Mouse (Mus musculus): ENCODE results near the gene Atf6. TPM values are rescaled to one million over a fixed set of nuclear protein-coding genes. Genes with fewer than 3 reads are reported as not detected.

Gene Atf6
- total RNA-seq, 1 experiment, result 33.2 TPM

DNA sequence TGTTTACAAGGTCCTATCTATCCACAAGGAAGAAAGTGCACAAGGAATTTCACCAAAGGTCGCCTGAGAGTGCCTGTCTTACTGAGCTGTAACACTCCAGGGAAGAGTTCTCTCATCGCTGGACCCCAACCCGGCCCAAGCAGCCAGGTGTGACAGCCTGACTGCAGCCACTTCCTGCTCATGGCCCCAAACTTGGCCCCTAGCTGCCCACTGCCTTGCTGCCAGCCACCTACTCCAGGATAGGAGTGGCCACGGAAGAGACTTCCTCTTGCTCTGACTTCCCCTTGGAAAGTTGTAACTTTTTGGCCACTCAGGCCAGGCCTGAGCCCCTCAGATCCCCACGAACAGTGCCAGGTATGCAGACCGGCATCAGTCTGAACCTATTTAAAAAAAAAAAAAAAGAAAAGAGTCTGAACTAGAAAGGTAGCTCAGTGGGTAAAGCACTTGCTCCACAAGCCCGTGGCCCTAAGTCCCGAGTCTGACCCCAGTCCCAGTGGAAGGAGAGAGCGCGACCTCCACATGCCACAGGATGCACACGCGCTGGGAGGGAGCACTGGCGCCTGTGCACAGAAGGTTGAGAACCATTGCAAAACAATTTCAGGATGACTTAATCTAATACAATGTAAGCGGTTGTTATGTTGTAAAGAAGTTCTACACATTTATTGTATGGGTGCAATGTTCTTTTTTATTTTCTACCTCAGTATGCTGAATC, 47.3 kb downstream of the Atf6 start:
- H3K9me3 ChIP-seq (ENCODE audit: control insufficient read depth, insufficient read depth, low read depth, low read length), result no peaks in the 10 kb centered on the region
- H3K9ac ChIP-seq (ENCODE audit: insufficient read depth, low read depth, low read length, poor library complexity, severe bottlenecking), result no peak overlapping the region
- H3K4me3 ChIP-seq (ENCODE audit: insufficient read depth in 1 of 2, low read depth in 1 of 2, low read length in 2 of 2, poor library complexity in 1 of 2, severe bottlenecking in 1 of 2), result no peak overlapping the region
- no peaks in the 10 kb centered on the region for H3K4me1 ChIP-seq (ENCODE audit: control insufficient read depth in 2 of 2, insufficient read depth in 2 of 2, low read length in 2 of 2, poor library complexity in 1 of 2)
- H3K36me3 ChIP-seq (ENCODE audit: control insufficient read depth, insufficient read depth, low read length, poor library complexity, severe bottlenecking), result peaks cover 5% of the 10 kb centered on the region; the same call in 1 of the 2 replicates
- no peak for DNase-seq (ENCODE audit: low read depth, low spot score)
- no peak overlapping the region for H3K27ac ChIP-seq (ENCODE audit: insufficient read depth, low read depth, low read length, poor library complexity, severe bottlenecking)
- TF ChIP-seq CHD2 (IDR thresholded peaks at IDR 0.05; ENCODE audit: low read depth, low read length) (no peak), MAFK (IDR thresholded peaks at IDR 0.05; ENCODE audit: insufficient read depth, low read depth, low read length) (no peak), ZNF384 (IDR thresholded peaks at IDR 0.05; ENCODE audit: low read depth, low read length) (no peak), ZC3H11A (IDR thresholded peaks at IDR 0.05; ENCODE audit: borderline replicate concordance, low read depth, low read length) (no peak), HCFC1 (IDR thresholded peaks at IDR 0.05; ENCODE audit: borderline replicate concordance, insufficient read depth, low read length) (no peak)
- in situ Hi-C loops (cut with MboI; ENCODE audit: low sequenced_read_pairs in 2 of 2, unreplicated experiment in 2 of 2), result no loop called here

DNA sequence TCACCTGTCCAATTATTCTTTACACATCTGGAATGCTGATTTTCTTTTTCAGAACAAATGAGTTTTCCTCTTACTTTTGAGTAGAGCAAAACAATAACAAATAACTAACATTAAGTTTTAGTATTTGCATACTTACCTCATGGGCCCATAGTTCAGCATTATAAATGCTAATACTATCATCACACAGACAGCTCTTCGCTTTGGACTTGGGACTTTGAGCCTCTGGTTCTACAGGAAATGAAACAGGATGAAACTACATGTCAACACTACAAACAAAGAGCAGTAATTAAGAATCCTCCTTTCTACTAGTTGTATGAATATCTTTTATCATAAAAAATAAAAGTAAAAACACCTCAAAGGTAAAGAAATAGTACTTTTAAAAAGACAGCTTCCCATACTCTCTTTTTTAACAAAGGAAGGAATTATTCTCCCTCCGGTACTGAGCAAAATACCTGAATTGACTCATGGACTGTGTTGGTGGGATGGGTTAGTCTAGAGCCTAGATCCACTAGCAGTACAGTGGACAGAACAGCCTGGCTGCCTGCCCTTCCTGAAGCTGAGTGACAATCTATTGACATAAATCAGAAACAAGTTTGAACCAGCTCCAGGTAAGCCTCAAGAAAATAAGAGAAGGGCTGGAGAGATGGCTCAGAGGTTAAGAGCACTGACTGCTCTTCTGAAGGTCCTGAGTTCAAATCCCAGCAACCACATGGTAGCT, 52.1 kb downstream of the Atf6 start:
- no peak for DNase-seq (ENCODE audit: low read depth, low spot score)
- TF ChIP-seq ZC3H11A (IDR thresholded peaks at IDR 0.05; ENCODE audit: borderline replicate concordance, low read depth, low read length) (no peak), ZNF384 (IDR thresholded peaks at IDR 0.05; ENCODE audit: low read depth, low read length) (no peak), CHD2 (IDR thresholded peaks at IDR 0.05; ENCODE audit: low read depth, low read length) (no peak), HCFC1 (IDR thresholded peaks at IDR 0.05; ENCODE audit: borderline replicate concordance, insufficient read depth, low read length) (no peak), MAFK (IDR thresholded peaks at IDR 0.05; ENCODE audit: insufficient read depth, low read depth, low read length) (no peak)
- in situ Hi-C loops (cut with MboI; ENCODE audit: low sequenced_read_pairs in 2 of 2, unreplicated experiment in 2 of 2), result no loop called here
- no peak overlapping the region for H3K27ac ChIP-seq (ENCODE audit: insufficient read depth, low read depth, low read length, poor library complexity, severe bottlenecking)
- H3K9me3 ChIP-seq (ENCODE audit: control insufficient read depth, insufficient read depth, low read depth, low read length), result no peaks in the 10 kb centered on the region; the same call in 1 of the 2 replicates
- no peak overlapping the region for H3K9ac ChIP-seq (ENCODE audit: insufficient read depth, low read depth, low read length, poor library complexity, severe bottlenecking)
- no peak overlapping the region for H3K4me3 ChIP-seq (ENCODE audit: insufficient read depth in 1 of 2, low read depth in 1 of 2, low read length in 2 of 2, poor library complexity in 1 of 2, severe bottlenecking in 1 of 2)
- H3K36me3 ChIP-seq (ENCODE audit: control insufficient read depth, insufficient read depth, low read length, poor library complexity, severe bottlenecking), result peaks cover 5% of the 10 kb centered on the region; the same call in 1 of the 2 replicates
- no peaks in the 10 kb centered on the region for H3K4me1 ChIP-seq (ENCODE audit: control insufficient read depth in 2 of 2, insufficient read depth in 2 of 2, low read length in 2 of 2, poor library complexity in 1 of 2)

DNA sequence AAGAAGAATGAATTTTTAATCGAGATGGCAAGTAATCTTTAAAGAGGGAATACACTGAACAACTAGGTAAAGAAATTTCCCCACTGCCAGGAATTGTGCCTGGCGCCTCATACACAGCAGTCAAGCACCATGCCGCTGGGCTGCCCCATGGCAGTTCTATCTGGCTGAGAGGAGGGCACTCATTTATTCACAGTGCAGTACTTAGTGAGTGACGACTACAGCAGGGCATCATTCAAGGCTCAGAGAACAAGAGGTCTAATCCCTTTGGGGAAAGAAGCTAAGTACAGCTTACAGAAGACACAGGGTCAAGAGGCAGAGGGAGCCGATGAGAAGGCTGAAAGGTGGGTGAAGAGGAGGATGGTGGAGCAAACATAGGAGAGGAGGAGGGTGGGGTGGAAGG, 54.7 kb downstream of the Atf6 start:
- peaks cover 7% of the 10 kb centered on the region; the same call in 1 of the 2 replicates for H3K36me3 ChIP-seq (ENCODE audit: control insufficient read depth, insufficient read depth, low read length, poor library complexity, severe bottlenecking)
- DNase-seq (ENCODE audit: low read depth, low spot score), result no peak
- H3K4me3 ChIP-seq (ENCODE audit: insufficient read depth in 1 of 2, low read depth in 1 of 2, low read length in 2 of 2, poor library complexity in 1 of 2, severe bottlenecking in 1 of 2), result no peak overlapping the region
- no peaks in the 10 kb centered on the region for H3K4me1 ChIP-seq (ENCODE audit: control insufficient read depth in 2 of 2, insufficient read depth in 2 of 2, low read length in 2 of 2, poor library complexity in 1 of 2)
- no peak overlapping the region for H3K9ac ChIP-seq (ENCODE audit: insufficient read depth, low read depth, low read length, poor library complexity, severe bottlenecking)
- H3K27ac ChIP-seq (ENCODE audit: insufficient read depth, low read depth, low read length, poor library complexity, severe bottlenecking), result no peak overlapping the region
- TF ChIP-seq ZC3H11A (IDR thresholded peaks at IDR 0.05; ENCODE audit: borderline replicate concordance, low read depth, low read length), result no peak
- TF ChIP-seq HCFC1 (IDR thresholded peaks at IDR 0.05; ENCODE audit: borderline replicate concordance, insufficient read depth, low read length), result no peak
- TF ChIP-seq CHD2 (IDR thresholded peaks at IDR 0.05; ENCODE audit: low read depth, low read length), result no peak
- no peak for TF ChIP-seq ZNF384 (IDR thresholded peaks at IDR 0.05; ENCODE audit: low read depth, low read length)
- no peak for TF ChIP-seq MAFK (IDR thresholded peaks at IDR 0.05; ENCODE audit: insufficient read depth, low read depth, low read length)
- in situ Hi-C loops (cut with MboI; ENCODE audit: low sequenced_read_pairs in 2 of 2, unreplicated experiment in 2 of 2), result no loop called here
- peaks cover 1% of the 10 kb centered on the region; the same call in 1 of the 2 replicates for H3K9me3 ChIP-seq (ENCODE audit: control insufficient read depth, insufficient read depth, low read depth, low read length)

DNA sequence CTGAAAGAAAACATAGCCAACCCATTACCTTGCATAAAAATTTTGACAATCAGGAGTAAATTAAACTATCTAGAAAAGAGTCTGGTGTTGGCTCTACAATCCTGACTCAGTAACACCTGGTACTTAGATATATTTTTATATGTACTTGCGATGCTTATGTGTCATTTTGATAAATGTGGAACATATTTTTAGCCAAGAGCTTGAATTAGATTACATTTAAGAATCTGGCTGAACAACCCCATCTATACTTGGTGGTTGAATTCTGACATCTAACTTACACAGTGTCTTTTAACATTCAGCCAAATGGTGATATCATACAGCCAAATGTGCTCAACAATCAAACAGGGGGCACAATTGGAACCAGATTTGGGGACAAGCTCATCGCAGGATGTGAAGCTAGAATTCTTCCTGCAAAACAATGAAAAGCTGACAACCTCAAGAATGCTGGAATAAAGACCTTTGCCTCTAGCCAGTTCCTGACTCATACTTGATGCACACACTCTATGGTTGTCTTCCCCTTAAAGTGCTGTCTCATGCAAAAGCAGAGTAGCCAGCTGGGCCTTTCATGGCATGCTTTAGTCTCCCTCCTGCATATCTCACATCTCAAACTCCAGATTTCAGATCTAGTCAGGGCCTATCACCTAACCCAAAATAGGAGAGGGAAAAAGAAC, 59.8 kb downstream of the Atf6 start:
- Histone ChIP-seq H3K4me3 (ENCODE audit: insufficient read depth in 1 of 2, low read depth in 1 of 2, low read length in 2 of 2, poor library complexity in 1 of 2, severe bottlenecking in 1 of 2) (no peak overlapping the region), H3K4me1 (ENCODE audit: control insufficient read depth in 2 of 2, insufficient read depth in 2 of 2, low read length in 2 of 2, poor library complexity in 1 of 2) (no peaks in the 10 kb centered on the region), H3K9me3 (ENCODE audit: control insufficient read depth, insufficient read depth, low read depth, low read length) (peaks cover 4% of the 10 kb centered on the region; the same call in 1 of the 2 replicates), H3K36me3 (ENCODE audit: control insufficient read depth, insufficient read depth, low read length, poor library complexity, severe bottlenecking) (peaks cover 2% of the 10 kb centered on the region; the same call in 1 of the 2 replicates), H3K9ac (ENCODE audit: insufficient read depth, low read depth, low read length, poor library complexity, severe bottlenecking) (no peak overlapping the region), H3K27ac (ENCODE audit: insufficient read depth, low read depth, low read length, poor library complexity, severe bottlenecking) (no peak overlapping the region)
- DNase-seq (ENCODE audit: low read depth, low spot score), result no peak
- TF ChIP-seq ZC3H11A (IDR thresholded peaks at IDR 0.05; ENCODE audit: borderline replicate concordance, low read depth, low read length) (no peak), MAFK (IDR thresholded peaks at IDR 0.05; ENCODE audit: insufficient read depth, low read depth, low read length) (no peak), CHD2 (IDR thresholded peaks at IDR 0.05; ENCODE audit: low read depth, low read length) (no peak), ZNF384 (IDR thresholded peaks at IDR 0.05; ENCODE audit: low read depth, low read length) (no peak), HCFC1 (IDR thresholded peaks at IDR 0.05; ENCODE audit: borderline replicate concordance, insufficient read depth, low read length) (no peak)
- in situ Hi-C loops (cut with MboI; ENCODE audit: low sequenced_read_pairs in 2 of 2, unreplicated experiment in 2 of 2), result no loop called here
